Mouse (Mus musculus): ENCODE data around the gene Ctdspl2. TPM values are rescaled to one million over a fixed set of nuclear protein-coding genes. Genes with fewer than 3 reads are reported as not detected.

Gene Ctdspl2
- total RNA-seq, 2 experiments from 2014 or later = 12.7 to 14.2 TPM

DNA sequence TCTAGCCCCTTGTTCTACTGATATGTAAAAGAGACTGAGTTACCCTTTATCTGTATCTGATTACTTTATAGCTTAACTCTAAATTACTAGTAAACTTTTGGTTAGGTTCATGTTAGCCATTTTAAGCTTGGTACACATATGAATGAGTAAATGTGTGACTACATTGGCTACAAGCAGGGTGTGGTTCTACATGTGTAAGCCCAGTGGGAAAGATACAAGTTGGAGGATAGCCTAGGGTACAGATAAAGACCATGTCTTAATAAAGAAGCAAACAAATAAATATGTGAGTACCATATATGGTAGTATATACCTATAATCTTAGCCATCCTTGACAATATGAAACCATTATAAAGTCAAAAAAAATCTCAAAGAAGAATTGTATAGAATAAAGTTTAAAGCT is 88.1 kb downstream of the Ctdspl2 start:
- intact Hi-C loops (cut with DNase I) = no loop called here
- DNase-seq = no peak

DNA sequence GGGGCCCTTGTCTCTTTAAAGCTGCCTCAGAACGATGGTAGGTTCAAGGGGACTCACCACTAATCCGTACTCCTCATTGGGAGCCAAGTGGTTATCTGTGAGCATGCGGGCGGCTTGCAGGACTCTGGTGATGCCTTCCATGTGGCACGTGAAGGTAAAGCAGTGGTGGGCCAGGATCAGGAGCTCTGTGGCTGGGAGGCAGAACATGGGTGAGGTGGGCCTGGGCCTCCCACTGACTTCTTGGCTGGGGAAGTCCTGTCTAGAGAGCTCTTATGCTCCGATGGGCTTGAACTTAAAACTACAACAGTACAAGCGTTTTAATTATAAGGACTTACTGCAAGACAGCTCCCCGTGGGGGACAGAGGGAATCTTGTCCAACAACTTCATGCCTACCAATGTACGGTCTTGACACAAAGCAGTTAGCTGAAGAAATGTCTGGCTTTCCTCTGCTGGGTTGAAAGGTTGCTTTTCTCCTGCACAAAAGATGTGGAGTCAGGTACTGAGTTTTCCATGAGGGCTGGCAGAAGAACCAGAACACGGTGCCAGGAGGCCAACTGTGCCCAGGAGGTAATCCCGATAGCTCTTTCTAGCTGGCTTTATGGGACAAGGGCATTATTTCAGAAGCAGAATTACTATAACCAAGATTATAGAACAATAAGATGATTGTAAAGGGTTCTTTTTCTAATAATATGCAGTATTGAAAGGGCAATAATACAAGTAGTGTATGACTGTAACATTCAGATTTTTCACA is 103.7 kb downstream of the Ctdspl2 start:
- DNase-seq = no peak
- intact Hi-C loops (cut with DNase I) = no loop called here

Small RNA genes lying within 50 kb of the gene (microRNA-seq; reads per million reads assigned to microRNA genes)
- gene Gm47314 (ENCODE audit: borderline number of aligned reads in 2 of 2) = 0 to 0.67 reads per million in 2 experiments

Other genes with a start within 250 kb of the Ctdspl2 start
- 100 to 1,000 TPM; 131 to 163 TPM for gene Frmd5, start 148.9 kb upstream of the Ctdspl2 start, total RNA-seq (2021)
- 10 to 100 TPM; 11.2 to 12.8 TPM for gene Casc4, start 89.0 kb upstream of the Ctdspl2 start, total RNA-seq (2021)
- gene Mageb3, start 91 bp downstream of the Ctdspl2 start, total RNA-seq (2021) = not detected
- 10 to 100 TPM; 22.7 to 23.8 TPM for gene Eif3j1, start 72.5 kb downstream of the Ctdspl2 start, total RNA-seq (2021)
- gene Spg11, start 162.4 kb downstream of the Ctdspl2 start, total RNA-seq (2021) = 10 to 100 TPM; 10.7 to 11.0 TPM
- 100 to 1,000 TPM; 162 to 248 TPM for gene B2m, start 191.7 kb downstream of the Ctdspl2 start, total RNA-seq (2021)
- under 1 TPM in 1 of 2 experiments, not detected in 1; 0.14 TPM for gene Trim69, start 204.7 kb downstream of the Ctdspl2 start, total RNA-seq (2021)
- gene Patl2, start 230.2 kb downstream of the Ctdspl2 start, total RNA-seq (2021) = not detected
- gene Terb2, start 230.3 kb downstream of the Ctdspl2 start, total RNA-seq (2021) = not detected